Mouse (Mus musculus): ENCODE results near the gene Slc15a1. TPM values are rescaled to one million over a fixed set of nuclear protein-coding genes. Genes with fewer than 3 reads are reported as not detected.

The Slc15a1 gene
- polyA plus RNA-seq, 1 experiment from 2014 or later: not detected

GRCm38 (mm10) chr14:121428148-121428547 lies 76.9 kb downstream of the Slc15a1 start:
- DNase-seq (ENCODE audit: low spot score) (no peak), ATAC-seq (ENCODE audit: low FRiP score) (no peak)
- Histone ChIP-seq H3K27ac (no peak overlapping the region), H3K4me2 (replicated peaks) (no peak overlapping the region), H3K9me3 (ENCODE audit: control insufficient read depth, low read length) (no peaks in the 10 kb centered on the region), H3K4me3 (replicated peaks; ENCODE audit: low read length) (no peak overlapping the region), H3K27me3 (ENCODE audit: control insufficient read depth, insufficient read depth, low read length) (no peaks in the 10 kb centered on the region), H3K9ac (no peak overlapping the region), H3K36me3 (replicated peaks; ENCODE audit: control insufficient read depth, insufficient read depth) (no peaks in the 10 kb centered on the region), H3K4me1 (replicated peaks; ENCODE audit: control insufficient read depth, insufficient read depth, low read length) (no peaks in the 10 kb centered on the region)
- WGBS: 97% methylated on average over 4 of the region's 4 CpGs

- Histone ChIP-seq H3K4me3 (replicated peaks; ENCODE audit: low read length) (no peak overlapping the region), H3K36me3 (replicated peaks; ENCODE audit: control insufficient read depth, insufficient read depth) (no peaks in the 10 kb centered on the region), H3K27ac (no peak overlapping the region), H3K4me1 (replicated peaks; ENCODE audit: control insufficient read depth, insufficient read depth, low read length) (no peaks in the 10 kb centered on the region), H3K27me3 (ENCODE audit: control insufficient read depth, insufficient read depth, low read length) (no peaks in the 10 kb centered on the region), H3K9me3 (ENCODE audit: control insufficient read depth, low read length) (no peaks in the 10 kb centered on the region), H3K9ac (no peak overlapping the region), H3K4me2 (replicated peaks) (no peak overlapping the region)
- ATAC-seq (ENCODE audit: low FRiP score) (no peak), DNase-seq (ENCODE audit: low spot score) (no peak)
Measured at GRCm38 (mm10) chr14:121426743-121427142, 78.3 kb downstream of the Slc15a1 start.

- Histone ChIP-seq H3K36me3 (replicated peaks; ENCODE audit: control insufficient read depth, insufficient read depth) (no peaks in the 10 kb centered on the region), H3K4me1 (replicated peaks; ENCODE audit: control insufficient read depth, insufficient read depth, low read length) (no peaks in the 10 kb centered on the region), H3K9me3 (ENCODE audit: control insufficient read depth, low read length) (0 out of 2 replicates have a peak, but pooled peaks cover 4% of the 10 kb centered on the region), H3K9ac (no peak overlapping the region), H3K27ac (no peak overlapping the region), H3K4me3 (replicated peaks; ENCODE audit: low read length) (no peak overlapping the region), H3K4me2 (replicated peaks) (no peak overlapping the region), H3K27me3 (ENCODE audit: control insufficient read depth, insufficient read depth, low read length) (no peaks in the 10 kb centered on the region)
- WGBS: 84% methylated on average over 7 of the region's 7 CpGs
- ATAC-seq (ENCODE audit: low FRiP score) (no peak), DNase-seq (ENCODE audit: low spot score) (no peak)
Measured at GRCm38 (mm10) chr14:121425004-121425793, 79.9 kb downstream of the Slc15a1 start.

- DNase-seq (ENCODE audit: low spot score) (no peak), ATAC-seq (ENCODE audit: low FRiP score) (no peak)
- Histone ChIP-seq H3K4me1 (replicated peaks; ENCODE audit: control insufficient read depth, insufficient read depth, low read length) (no peaks in the 10 kb centered on the region), H3K27ac (no peak overlapping the region), H3K36me3 (replicated peaks; ENCODE audit: control insufficient read depth, insufficient read depth) (no peaks in the 10 kb centered on the region), H3K9ac (no peak overlapping the region), H3K27me3 (ENCODE audit: control insufficient read depth, insufficient read depth, low read length) (no peaks in the 10 kb centered on the region), H3K4me3 (replicated peaks; ENCODE audit: low read length) (no peak overlapping the region), H3K9me3 (ENCODE audit: control insufficient read depth, low read length) (0 out of 2 replicates have a peak, but pooled peaks cover 4% of the 10 kb centered on the region), H3K4me2 (replicated peaks) (no peak overlapping the region)
- WGBS: 66% methylated on average over 7 of the region's 7 CpGs
Measured at GRCm38 (mm10) chr14:121423341-121423751, 81.7 kb downstream of the Slc15a1 start.

GRCm38 (mm10) chr14:121422664-121423340 lies 82.2 kb downstream of the Slc15a1 start:
- DNase-seq (ENCODE audit: low spot score) (no peak), ATAC-seq (ENCODE audit: low FRiP score) (no peak)
- no peaks in the 10 kb centered on the region for H3K27me3 ChIP-seq (ENCODE audit: control insufficient read depth, insufficient read depth, low read length)
- 0 out of 2 replicates have a peak, but pooled peaks cover 4% of the 10 kb centered on the region for H3K9me3 ChIP-seq (ENCODE audit: control insufficient read depth, low read length)
- 71% methylated on average over 4 of the region's 4 CpGs for WGBS
- H3K4me1 ChIP-seq (replicated peaks; ENCODE audit: control insufficient read depth, insufficient read depth, low read length): no peaks in the 10 kb centered on the region
- H3K4me2 ChIP-seq (replicated peaks): no peak overlapping the region
- H3K9ac ChIP-seq: no peak overlapping the region
- no peaks in the 10 kb centered on the region for H3K36me3 ChIP-seq (replicated peaks; ENCODE audit: control insufficient read depth, insufficient read depth)
- no peak overlapping the region for H3K4me3 ChIP-seq (replicated peaks; ENCODE audit: low read length)
- no peak overlapping the region for H3K27ac ChIP-seq

GRCm38 (mm10) chr14:121422000-121422399 lies 83.1 kb downstream of the Slc15a1 start:
- H3K4me2 ChIP-seq (replicated peaks): no peak overlapping the region
- H3K4me3 ChIP-seq (replicated peaks; ENCODE audit: low read length): no peak overlapping the region
- DNase-seq (ENCODE audit: low spot score): no peak
- 92% methylated on average over 4 of the region's 4 CpGs for WGBS
- H3K27ac ChIP-seq: no peak overlapping the region
- no peaks in the 10 kb centered on the region for H3K27me3 ChIP-seq (ENCODE audit: control insufficient read depth, insufficient read depth, low read length)
- no peak for ATAC-seq (ENCODE audit: low FRiP score)
- H3K9ac ChIP-seq: no peak overlapping the region
- H3K4me1 ChIP-seq (replicated peaks; ENCODE audit: control insufficient read depth, insufficient read depth, low read length): no peaks in the 10 kb centered on the region
- H3K9me3 ChIP-seq (ENCODE audit: control insufficient read depth, low read length): 0 out of 2 replicates have a peak, but pooled peaks cover 4% of the 10 kb centered on the region
- H3K36me3 ChIP-seq (replicated peaks; ENCODE audit: control insufficient read depth, insufficient read depth): no peaks in the 10 kb centered on the region

GRCm38 (mm10) chr14:121417594-121417993 lies 87.5 kb downstream of the Slc15a1 start:
- H3K4me1 ChIP-seq (replicated peaks; ENCODE audit: control insufficient read depth, insufficient read depth, low read length): no peaks in the 10 kb centered on the region
- no peak overlapping the region for H3K4me3 ChIP-seq (replicated peaks; ENCODE audit: low read length)
- H3K9ac ChIP-seq: no peak overlapping the region
- H3K4me2 ChIP-seq (replicated peaks): no peak overlapping the region
- WGBS: 86% methylated on average over 5 of the region's 5 CpGs
- no peaks in the 10 kb centered on the region for H3K36me3 ChIP-seq (replicated peaks; ENCODE audit: control insufficient read depth, insufficient read depth)
- no peaks in the 10 kb centered on the region for H3K27me3 ChIP-seq (ENCODE audit: control insufficient read depth, insufficient read depth, low read length)
- 0 out of 2 replicates have a peak, but pooled peaks cover 4% of the 10 kb centered on the region for H3K9me3 ChIP-seq (ENCODE audit: control insufficient read depth, low read length)
- DNase-seq (ENCODE audit: low spot score): no peak
- no peak for ATAC-seq (ENCODE audit: low FRiP score)
- H3K27ac ChIP-seq: no peak overlapping the region

- Histone ChIP-seq H3K27me3 (ENCODE audit: control insufficient read depth, insufficient read depth, low read length) (no peaks in the 10 kb centered on the region), H3K4me3 (replicated peaks; ENCODE audit: low read length) (no peak overlapping the region), H3K4me1 (replicated peaks; ENCODE audit: control insufficient read depth, insufficient read depth, low read length) (no peaks in the 10 kb centered on the region), H3K9ac (no peak overlapping the region), H3K9me3 (ENCODE audit: control insufficient read depth, low read length) (0 out of 2 replicates have a peak, but pooled peaks cover 4% of the 10 kb centered on the region), H3K4me2 (replicated peaks) (no peak overlapping the region), H3K27ac (no peak overlapping the region), H3K36me3 (replicated peaks; ENCODE audit: control insufficient read depth, insufficient read depth) (no peaks in the 10 kb centered on the region)
- no peak for DNase-seq (ENCODE audit: low spot score)
- ATAC-seq (ENCODE audit: low FRiP score): no peak
- WGBS: 91% methylated on average over 11 of the region's 12 CpGs
Measured at GRCm38 (mm10) chr14:121416626-121417319, 88.3 kb downstream of the Slc15a1 start.

GRCm38 (mm10) chr14:121414635-121415241 lies 90.3 kb downstream of the Slc15a1 start:
- Histone ChIP-seq H3K27ac (no peak overlapping the region), H3K36me3 (replicated peaks; ENCODE audit: control insufficient read depth, insufficient read depth) (no peaks in the 10 kb centered on the region), H3K27me3 (ENCODE audit: control insufficient read depth, insufficient read depth, low read length) (no peaks in the 10 kb centered on the region), H3K4me1 (replicated peaks; ENCODE audit: control insufficient read depth, insufficient read depth, low read length) (no peaks in the 10 kb centered on the region), H3K9ac (no peak overlapping the region), H3K4me2 (replicated peaks) (no peak overlapping the region), H3K9me3 (ENCODE audit: control insufficient read depth, low read length) (no peaks in the 10 kb centered on the region), H3K4me3 (replicated peaks; ENCODE audit: low read length) (no peak overlapping the region)
- DNase-seq (ENCODE audit: low spot score) (no peak), ATAC-seq (ENCODE audit: low FRiP score) (no peak)
- 88% methylated on average over 6 of the region's 6 CpGs for WGBS

All from hindbrain, embryonic 14.5 days (tissue).